Mouse (Mus musculus) hindbrain, postnatal 0 days (tissue): ENCODE data around the gene Amh. TPM values are rescaled to one million over a fixed set of nuclear protein-coding genes. Genes with fewer than 3 reads are reported as not detected.

ENCODE experiments used
- ATAC-seq: fragments of 200-750 bp; cut with Nextera tagmentation; 2 replicates; pipeline ENCODE4 v1.8.0; 2017; ENCODE audit warnings: mild to moderate bottlenecking, moderate TSS enrichment, moderate library complexity
- DNase-seq: peaks from one replicate; pipeline ENCODE4 v3.0.0-alpha.2; 2015; ENCODE audit warnings: low spot score
- H3K27ac ChIP-seq: fragments of 300-500 bp; sonication (generic); 2 replicates; pipeline ENCODE4 v1.5.1; 2014; ENCODE audit warnings: mild to moderate bottlenecking
- H3K27me3 ChIP-seq: fragments of 300-500 bp; sonication (generic); 2 replicates; pipeline ENCODE4 v1.6.1; 2014; ENCODE audit warnings: low read length, mixed read lengths; ENCODE audit not compliant: insufficient read depth
- H3K36me3 ChIP-seq: fragments of 300-500 bp; sonication (generic); 2 replicates; pipeline ENCODE4 v1.6.1; 2014; ENCODE audit warnings: low read length, mixed read lengths; ENCODE audit not compliant: insufficient read depth
- H3K4me1 ChIP-seq: fragments of 300-500 bp; sonication (generic); 2 replicates; pipeline ENCODE4 v1.6.1; 2014; ENCODE audit warnings: antibody characterized with exemption, low read length, mixed read lengths; ENCODE audit not compliant: insufficient read depth
- H3K4me2 ChIP-seq: fragments of 300-500 bp; sonication (generic); 2 replicates; pipeline ENCODE4 v1.6.1; 2014; ENCODE audit warnings: low read depth, mild to moderate bottlenecking, low read length, moderate library complexity, mixed read lengths
- H3K4me3 ChIP-seq: fragments of 300-500 bp; sonication (generic); 2 replicates; pipeline ENCODE4 v1.5.1; 2014; ENCODE audit warnings: low read length
- H3K9ac ChIP-seq: fragments of 300-500 bp; sonication (generic); replicated peaks from 2 replicates; pipeline ENCODE4 v1.6.1; 2014; ENCODE audit warnings: mild to moderate bottlenecking, low read length, moderate library complexity, mixed read lengths
- H3K9me3 ChIP-seq: fragments of 300-500 bp; sonication (generic); 2 replicates; pipeline ENCODE4 v1.6.1; 2016; ENCODE audit warnings: low read length, mixed read lengths
- CTCF ChIP-seq: IDR thresholded peaks from 2 replicates; pipeline ENCODE4 v1.5.1; 2016; ENCODE audit warnings: antibody characterized with exemption, control low read depth, low read depth
- WGBS: fragments of 180-500 bp; shearing (Covaris S2); extraction: QIAGEN DNeasy Blood & Tissue Kit; methylation state at CpG from one replicate; pipeline ENCODE4 v1.1.7; 2014; 5-methylcytosine and 5-hydroxymethylcytosine counted together
- polyA plus RNA-seq: library from polyadenylated mRNA; unstranded; fragments of >200 nt; fragmentation: Nextera tagmentation; extraction: Ambion mirVana; gene quantifications from 2 replicates; pipeline ENCODE4 v1.2.1, GENCODE M21; 2015
- total RNA-seq: library from RNA; depleted of rRNA; stranded (reverse); fragments of >200 nt; gene quantifications from 2 replicates; pipeline ENCODE4 v1.2.3, GENCODE M21; 2014; rRNA removed

The Amh gene
- 0.47 and 2.6 TPM in 2 replicates for total RNA-seq
- 0.24 TPM in 1 of 2 replicates, not detected in the other for polyA plus RNA-seq

- Histone ChIP-seq H3K27me3 (peaks cover under 1% of the 10 kb centered on the region; the same call in 1 of the 2 replicates), H3K4me1 (peaks cover 18% of the 10 kb centered on the region), H3K4me3 (no peak within 1 kb of the TSS), H3K9ac (peak within 1 kb of the TSS; percentile 79; the same call in 1 of the 2 replicates), H3K9me3 (no peaks in the 10 kb centered on the region), H3K36me3 (peaks cover 36% of the 10 kb centered on the region), H3K4me2 (no peak within 1 kb of the TSS), H3K27ac (no peak within 1 kb of the TSS)
- DNase-seq (no peak), ATAC-seq (no peak)
- 64% methylated on average over 6 of the region's 6 CpGs for WGBS
- no peak for TF ChIP-seq CTCF
Observed at GRCm38 (mm10) chr10:80804916-80805315, at the start of gene Amh. TSS of gene Amh (plus strand) at chr10:80805243.

GRCm38 (mm10) chr10:80755291-80756015 is 49.6 kb upstream of the Amh start:
- DNase-seq (no peak), ATAC-seq (no peak)
- peak overlapping the region; percentile 88 for H3K27ac ChIP-seq
- H3K4me1 ChIP-seq = peaks cover 32% of the 10 kb centered on the region
- H3K4me3 ChIP-seq = peak overlapping the region; percentile 88
- under 1% methylated on average over 64 of the region's 75 CpGs for WGBS
- TF ChIP-seq CTCF = no peak
- peak overlapping the region; percentile 92 for H3K4me2 ChIP-seq
- H3K9ac ChIP-seq = peak overlapping the region; percentile 96
- no peaks in the 10 kb centered on the region for H3K27me3 ChIP-seq
- no peaks in the 10 kb centered on the region for H3K36me3 ChIP-seq
- H3K9me3 ChIP-seq = no peaks in the 10 kb centered on the region

GRCm38 (mm10) chr10:80756099-80756498 is 48.9 kb upstream of the Amh start:
- no peak for ATAC-seq
- no peak for DNase-seq
- H3K9me3 ChIP-seq = no peaks in the 10 kb centered on the region
- no peak overlapping the region for H3K27ac ChIP-seq
- H3K9ac ChIP-seq = peak overlapping the region; percentile 96; the same call in 1 of the 2 replicates
- H3K4me3 ChIP-seq = peak overlapping the region; percentile 88
- no peaks in the 10 kb centered on the region for H3K36me3 ChIP-seq
- peaks cover 32% of the 10 kb centered on the region for H3K4me1 ChIP-seq
- H3K4me2 ChIP-seq = peak overlapping the region; percentile 92
- 29% methylated on average over 3 of the region's 3 CpGs for WGBS
- peak; percentile 22; the same call in 1 of the 2 replicates for TF ChIP-seq CTCF
- H3K27me3 ChIP-seq = no peaks in the 10 kb centered on the region

- no peak for ATAC-seq
- no peak for DNase-seq
- Histone ChIP-seq H3K27me3 (no peaks in the 10 kb centered on the region), H3K4me3 (peak overlapping the region; percentile 88), H3K36me3 (no peaks in the 10 kb centered on the region), H3K9ac (peak overlapping the region; percentile 96; the same call in 1 of the 2 replicates), H3K4me2 (peak overlapping the region; percentile 92), H3K27ac (no peak overlapping the region), H3K4me1 (peaks cover 32% of the 10 kb centered on the region), H3K9me3 (no peaks in the 10 kb centered on the region)
- WGBS = 56% methylated on average over 2 of the region's 2 CpGs
- TF ChIP-seq CTCF = no peak
Observed at GRCm38 (mm10) chr10:80756509-80756908, 48.5 kb upstream of the Amh start.

- WGBS = 58% methylated on average over 4 of the region's 4 CpGs
- Histone ChIP-seq H3K4me1 (peaks cover 32% of the 10 kb centered on the region), H3K4me3 (peak overlapping the region; percentile 88; the same call in 1 of the 2 replicates), H3K27ac (0 out of 2 replicates have a peak overlapping the region, but pooled peaks have one; percentile 27), H3K4me2 (peak overlapping the region; percentile 92), H3K9me3 (no peaks in the 10 kb centered on the region), H3K36me3 (no peaks in the 10 kb centered on the region), H3K9ac (0 out of 2 replicates have a peak overlapping the region, but pooled peaks have one; percentile 28), H3K27me3 (no peaks in the 10 kb centered on the region)
- ATAC-seq (no peak), DNase-seq (no peak)
- TF ChIP-seq CTCF = no peak
Observed at GRCm38 (mm10) chr10:80756967-80757366, 48.1 kb upstream of the Amh start.

GRCm38 (mm10) chr10:80757717-80758116 is 47.3 kb upstream of the Amh start:
- ATAC-seq = peak; percentile 48; the same call in 1 of the 2 replicates
- no peak overlapping the region for H3K9ac ChIP-seq
- peak overlapping the region; percentile 92; the same call in 1 of the 2 replicates for H3K4me2 ChIP-seq

More at GRCm38 (mm10) chr10:80757717-80758116, 47.3 kb upstream of the Amh start:
- Histone ChIP-seq H3K4me3 (no peak overlapping the region), H3K4me1 (peaks cover 28% of the 10 kb centered on the region), H3K9me3 (no peaks in the 10 kb centered on the region), H3K36me3 (no peaks in the 10 kb centered on the region), H3K27ac (peak overlapping the region; percentile 27; the same call in 1 of the 2 replicates), H3K27me3 (no peaks in the 10 kb centered on the region)
- WGBS = 35% methylated on average over 5 of the region's 5 CpGs
- peak; percentile 73 for DNase-seq
- peak; percentile 69 for TF ChIP-seq CTCF
